Mouse (Mus musculus): Measurements from ENCODE around the gene Fyn. TPM values are rescaled to one million over a fixed set of nuclear protein-coding genes. Genes with fewer than 3 reads are reported as not detected.

Gene Fyn
- polyA plus RNA-seq, 1 experiment: 9.1 TPM

Other genes with a start within 250 kb of the Fyn start
- gene Fam229b, start 234.9 kb upstream of the Fyn start, polyA plus RNA-seq (2012; rRNA removed): 0.29 and 0.45 TPM in 2 replicates
- gene Tube1, start 234.9 kb upstream of the Fyn start, polyA plus RNA-seq (2012; rRNA removed): 3.1 and 3.7 TPM in 2 replicates
- gene Ccn6, start 205.1 kb upstream of the Fyn start, polyA plus RNA-seq (2012; rRNA removed): not detected in 2 replicates
- 28.3 and 31.7 TPM in 2 replicates for gene Traf3ip2, start 244.1 kb downstream of the Fyn start, polyA plus RNA-seq (2012; rRNA removed)

All from large intestine, adult 2 months (tissue).